19 mouse cellular contexts compared by ENCODE assay signal in genomic region chr6:145122423-145123059, GRCm38 (mm10). TPM values are rescaled to one million over a fixed set of nuclear protein-coding genes. Genes with fewer than 3 reads are reported as not detected.
DNase-seq lines count a peak whose midpoint lies in the region; ATAC-seq and TF ChIP-seq lines count a peak whose summit lies in the region.
"Had no signal": no experiment of that assay in that cellular context is flagged by ENCODE, and none has a peak within 500 bp of the region (broad histone marks: within the 10 kb centered on the region; RNA-seq: fewer than 3 reads in every experiment).

No protein-coding gene starts in this region.

- ATAC-seq in erythroblast, adult 5-6 weeks (replicated peaks; ENCODE audit: low FRiP score, poor library complexity, severe bottlenecking), result no peak
- ATAC-seq in megakaryocyte, adult 5-6 weeks (ENCODE audit: poor library complexity, severe bottlenecking), result no peak
- no peak for ATAC-seq in liver, postnatal 0 days
- ATAC-seq: forebrain, embryonic 13.5 days had no signal

- H3K9me3 ChIP-seq in erythroblast, embryonic 14.5 days (ENCODE audit: control insufficient read depth, low read length), result peaks cover 4% of the 10 kb centered on the region
- peaks cover 4% of the 10 kb centered on the region for H3K9me3 ChIP-seq in megakaryocyte, embryonic 14.5 days
- H3K9me3 ChIP-seq in liver, postnatal 0 days (ENCODE audit: low read length), result no peaks in the 10 kb centered on the region
- H3K9me3 ChIP-seq: forebrain, embryonic 13.5 days; hindbrain, embryonic 13.5 days; neural tube, embryonic 15.5 days; stomach, embryonic 15.5 days had no signal

- H3K27ac ChIP-seq in bone marrow, adult 2 months (ENCODE audit: control insufficient read depth, insufficient read depth, low read depth, low read length, poor library complexity), result no peak overlapping the region; the same call in 1 of the 2 replicates
- peak overlapping the region; percentile 94 for H3K27ac ChIP-seq in liver, postnatal 0 days (ENCODE audit: low read depth)
- H3K27ac ChIP-seq: forebrain, embryonic 13.5 days; hindbrain, embryonic 13.5 days; neural tube, embryonic 15.5 days had no signal

- peaks cover 52% of the 10 kb centered on the region for H3K4me1 ChIP-seq in erythroblast, embryonic 14.5 days (ENCODE audit: control insufficient read depth)
- H3K4me1 ChIP-seq in megakaryocyte, embryonic 14.5 days, result peaks cover 61% of the 10 kb centered on the region
- peaks cover 3% of the 10 kb centered on the region for H3K4me1 ChIP-seq in bone marrow, adult 2 months (ENCODE audit: control insufficient read depth, insufficient read depth, low read length)
- H3K4me1 ChIP-seq in liver, postnatal 0 days (ENCODE audit: insufficient read depth), result peaks cover 23% of the 10 kb centered on the region
- H3K4me1 ChIP-seq: forebrain, embryonic 13.5 days had no signal

- TF ChIP-seq POLR2A in bone marrow, adult 2 months (IDR thresholded peaks at IDR 0.05; ENCODE audit: borderline replicate concordance, control insufficient read depth, low read depth, low read length), result no peak

- peak overlapping the region; percentile 66 for H3K4me3 ChIP-seq in erythroblast, embryonic 14.5 days (replicated peaks)
- peak overlapping the region; percentile 95 for H3K4me3 ChIP-seq in megakaryocyte, embryonic 14.5 days (replicated peaks)
- peak overlapping the region; percentile 76 for H3K4me3 ChIP-seq in bone marrow, adult 2 months (replicated peaks; ENCODE audit: control insufficient read depth, low read depth, low read length)
- H3K4me3 ChIP-seq in liver, postnatal 0 days (ENCODE audit: low read depth, low read length), result peak overlapping the region; percentile 59
- H3K4me3 ChIP-seq: forebrain, embryonic 13.5 days; hindbrain, embryonic 13.5 days; neural tube, embryonic 15.5 days had no signal

- no peaks in the 10 kb centered on the region for H3K27me3 ChIP-seq in erythroblast, embryonic 14.5 days (ENCODE audit: control insufficient read depth)
- H3K27me3 ChIP-seq in megakaryocyte, embryonic 14.5 days (replicated peaks), result no peaks in the 10 kb centered on the region
- H3K27me3 ChIP-seq in liver, postnatal 0 days (ENCODE audit: insufficient read depth, low read length), result no peaks in the 10 kb centered on the region
- H3K27me3 ChIP-seq: forebrain, embryonic 13.5 days; neural tube, embryonic 15.5 days; stomach, embryonic 15.5 days had no signal

- no peak for TF ChIP-seq CTCF in bone marrow, adult 2 months (IDR thresholded peaks at IDR 0.05; ENCODE audit: control insufficient read depth, insufficient read depth, low read length)
- TF ChIP-seq CTCF in liver, postnatal 0 days (IDR thresholded peaks at IDR 0.05; ENCODE audit: low read depth), result no peak

- no peak for DNase-seq in liver, postnatal 0 days
- no peak for DNase-seq in cerebellum, postnatal 36 days
- no peak for DNase-seq in kidney, postnatal 36 days
- DNase-seq: adrenal gland, postnatal 14 days; cerebellum, adult 18-20 months; embryo, embryonic 11 days; gastrocnemius, postnatal 10 days; kidney, adult 18-20 months; midbrain, embryonic 14.5 days had no signal

- H3K9ac ChIP-seq in liver, postnatal 0 days (replicated peaks), result peak overlapping the region; percentile 72
- H3K9ac ChIP-seq: forebrain, embryonic 13.5 days; hindbrain, embryonic 13.5 days; neural tube, embryonic 15.5 days; stomach, embryonic 15.5 days had no signal

- H3K4me2 ChIP-seq in liver, postnatal 0 days (ENCODE audit: low read depth, low read length), result peak overlapping the region; percentile 65
- H3K4me2 ChIP-seq: forebrain, embryonic 13.5 days; hindbrain, embryonic 13.5 days; neural tube, embryonic 15.5 days had no signal

- WGBS in bone marrow, adult 2 months, result 3% methylated on average over 8 of the region's 8 CpGs
- 39% methylated on average over 8 of the region's 8 CpGs for WGBS in liver, postnatal 0 days (ENCODE audit: insufficient replicate concordance)

- no peak for TF ChIP-seq EP300 in liver, postnatal 0 days (IDR thresholded peaks at IDR 0.05; ENCODE audit: low read depth)

- H3K36me3 ChIP-seq in erythroblast, embryonic 14.5 days (ENCODE audit: control insufficient read depth), result peaks cover 3% of the 10 kb centered on the region; the same call in 1 of the 2 replicates
- H3K36me3 ChIP-seq in megakaryocyte, embryonic 14.5 days (replicated peaks; ENCODE audit: low read length), result peaks cover 13% of the 10 kb centered on the region
- peaks cover 5% of the 10 kb centered on the region for H3K36me3 ChIP-seq in liver, postnatal 0 days (replicated peaks; ENCODE audit: insufficient read depth, low read length)
- H3K36me3 ChIP-seq: hindbrain, embryonic 13.5 days; neural tube, embryonic 15.5 days; stomach, embryonic 15.5 days had no signal

RNA-seq across cellular contexts. Expression of gene Lrmp, which starts 7.1 kb away (rescaled TPM):
- 0.96 and 1.6 TPM in 2 replicates for polyA plus RNA-seq in erythroblast, embryonic 14.5 days (2012)
- 11.9 and 15.0 TPM in 2 replicates for total RNA-seq in erythroblast, adult 5-6 weeks (2015; ENCODE audit: low replicate concordance)
- total RNA-seq in erythroblast, adult 5-6 weeks (2017; ENCODE audit: low replicate concordance), result 26.1 and 29.8 TPM in 2 replicates
- 69.2 and 175 TPM in 2 replicates for polyA plus RNA-seq in megakaryocyte, embryonic 14.5 days (2012; ENCODE audit: insufficient read depth, low replicate concordance)
- 41.7 and 44.5 TPM in 2 replicates for total RNA-seq in megakaryocyte, adult 5-6 weeks (2015)
- 87.5 and 92.7 TPM in 2 replicates for total RNA-seq in megakaryocyte, adult 5-6 weeks (2017)
- 98.9 and 193 TPM in 2 replicates for polyA plus RNA-seq in bone marrow, adult 2 months (2011; ENCODE audit: insufficient read depth, insufficient read length, low replicate concordance, missing spikeins)
- 26.8 and 28.0 TPM in 2 replicates for polyA plus RNA-seq in liver, postnatal 0 days (2015; fragmentation: Nextera tagmentation; extraction: Ambion mirVana)
- polyA plus RNA-seq: C2C12 had no signal

RNA-seq across cellular contexts. Expression of gene Bcat1, which starts 46.6 kb away (rescaled TPM):
- polyA plus RNA-seq in erythroblast, embryonic 14.5 days (2012), result 0.02 TPM in 1 of 2 replicates, not detected in the other
- total RNA-seq in erythroblast, adult 5-6 weeks (2015; ENCODE audit: low replicate concordance), result not detected in 2 replicates
- total RNA-seq in erythroblast, adult 5-6 weeks (2017; ENCODE audit: low replicate concordance), result not detected in 2 replicates
- 0.81 TPM in 1 of 2 replicates, not detected in the other for polyA plus RNA-seq in megakaryocyte, embryonic 14.5 days (2012; ENCODE audit: insufficient read depth, low replicate concordance)
- total RNA-seq in megakaryocyte, adult 5-6 weeks (2015), result 0.25 TPM in 1 of 2 replicates, not detected in the other
- 0.24 TPM in 1 of 2 replicates, not detected in the other for total RNA-seq in megakaryocyte, adult 5-6 weeks (2017)
- polyA plus RNA-seq in bone marrow, adult 2 months (2011; ENCODE audit: insufficient read depth, insufficient read length, low replicate concordance, missing spikeins), result 1.9 and 20.3 TPM in 2 replicates
- polyA plus RNA-seq in liver, postnatal 0 days (2015; fragmentation: Nextera tagmentation; extraction: Ambion mirVana), result 0.46 and 0.81 TPM in 2 replicates

Comparison
In these comparisons a context has a peak if more than half of its experiments do, and no peak if none do; other contexts are left out.
1. RNA of gene Lrmp, which starts 7.1 kb away (polyA plus RNA-seq): 98.9 to 193 TPM in bone marrow, adult 2 months, 69.2 to 175 TPM in megakaryocyte, embryonic 14.5 days and 26.8 to 28.0 TPM in liver, postnatal 0 days; 0.96 to 1.6 TPM in erythroblast, embryonic 14.5 days; every median in the first group is over 10 times any median in the second.
2. Peak in every context shown above with its lines, with median percentiles within 50 percentile points of each other: H3K4me3 ChIP-seq.